Mouse (Mus musculus): ENCODE data around the gene Nubp2. TPM values are rescaled to one million over a fixed set of nuclear protein-coding genes. Genes with fewer than 3 reads are reported as not detected.

Nubp2 gene
- 10 to 100 TPM; 36.0 to 39.5 TPM for total RNA-seq (2023)

DNA sequence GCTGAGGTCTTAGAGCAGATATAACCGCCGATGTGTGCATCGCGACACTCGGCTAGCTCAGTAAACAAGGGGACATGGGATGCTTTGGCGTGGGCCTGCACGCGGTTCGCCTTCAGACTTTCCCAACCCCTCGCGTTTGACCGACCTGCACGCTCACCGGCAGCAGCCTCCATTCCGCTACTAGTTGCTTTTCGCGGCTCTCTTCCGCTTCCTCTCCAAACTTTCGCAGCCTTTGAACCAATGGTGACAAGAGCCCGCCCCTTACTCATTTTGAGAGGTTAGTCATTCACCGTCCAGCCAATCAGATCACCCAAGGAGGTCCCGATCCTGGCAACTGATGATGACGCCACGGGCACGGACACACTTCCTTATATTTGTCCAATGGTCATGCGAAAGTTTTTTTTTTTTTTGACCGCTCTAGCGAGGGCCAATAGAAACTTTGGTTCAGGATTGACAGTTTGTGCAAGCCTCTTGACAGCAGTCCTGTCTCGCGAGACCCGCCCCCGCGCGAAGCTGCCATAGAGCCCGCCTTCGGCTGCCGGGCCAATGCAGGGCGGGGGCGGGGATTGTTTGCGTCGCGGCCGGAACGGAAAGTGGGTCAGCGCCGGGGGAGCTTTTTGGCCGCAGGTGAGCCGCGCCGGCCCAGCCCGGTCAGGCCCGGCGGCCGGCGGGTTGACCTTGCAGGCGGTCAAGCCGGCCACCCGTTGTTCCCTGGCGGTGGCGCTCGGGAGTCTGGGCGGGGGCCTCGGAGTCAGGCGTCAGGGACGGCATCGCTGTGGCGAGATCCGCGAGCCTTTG, at the start of gene Nubp2, which contains the start of gene Spsb3:
Gene Nubp2 (minus strand): TSS at position 216 of the 798 bp plus-strand sequence.
Gene Spsb3 (plus strand): TSS at position 510 of the 798 bp plus-strand sequence.

DNA sequence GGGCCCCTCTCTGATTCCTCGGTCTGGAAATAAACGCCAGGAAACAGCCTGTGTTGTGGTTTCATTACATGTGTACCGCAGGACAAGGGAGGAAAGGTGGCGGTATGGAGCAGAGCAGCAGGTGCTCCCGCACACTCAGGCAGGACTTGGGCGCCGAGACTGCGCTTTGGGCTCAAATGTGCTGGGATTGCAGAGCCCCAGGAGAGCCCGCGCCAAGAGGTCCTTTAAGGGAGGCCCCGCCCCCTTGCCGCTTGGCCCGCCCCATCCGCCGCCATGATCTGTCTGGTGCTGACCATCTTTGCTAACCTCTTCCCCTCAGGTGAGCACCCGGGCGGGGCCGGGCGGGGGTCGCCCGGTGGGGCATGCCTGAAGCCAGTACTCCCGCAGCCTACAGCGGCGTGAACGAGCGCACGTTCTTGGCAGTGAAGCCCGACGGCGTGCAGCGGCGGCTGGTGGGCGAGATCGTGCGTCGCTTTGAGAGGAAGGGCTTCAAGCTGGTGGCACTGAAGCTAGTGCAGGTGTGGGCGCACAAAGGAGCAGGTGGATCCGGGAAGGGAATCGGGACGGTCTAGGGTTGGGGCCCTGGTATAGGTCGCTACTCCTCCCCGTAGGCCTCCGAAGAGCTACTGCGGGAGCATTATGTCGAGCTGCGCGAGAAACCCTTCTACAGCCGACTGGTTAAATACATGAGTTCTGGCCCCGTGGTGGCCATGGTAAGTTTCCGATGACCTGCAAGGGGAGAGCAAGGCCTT, 10.3 kb upstream of the Nubp2 start, which contains the start of gene Nme3:
Gene Nme3 (plus strand): TSS at position 260 of the 752 bp plus-strand sequence.

DNA sequence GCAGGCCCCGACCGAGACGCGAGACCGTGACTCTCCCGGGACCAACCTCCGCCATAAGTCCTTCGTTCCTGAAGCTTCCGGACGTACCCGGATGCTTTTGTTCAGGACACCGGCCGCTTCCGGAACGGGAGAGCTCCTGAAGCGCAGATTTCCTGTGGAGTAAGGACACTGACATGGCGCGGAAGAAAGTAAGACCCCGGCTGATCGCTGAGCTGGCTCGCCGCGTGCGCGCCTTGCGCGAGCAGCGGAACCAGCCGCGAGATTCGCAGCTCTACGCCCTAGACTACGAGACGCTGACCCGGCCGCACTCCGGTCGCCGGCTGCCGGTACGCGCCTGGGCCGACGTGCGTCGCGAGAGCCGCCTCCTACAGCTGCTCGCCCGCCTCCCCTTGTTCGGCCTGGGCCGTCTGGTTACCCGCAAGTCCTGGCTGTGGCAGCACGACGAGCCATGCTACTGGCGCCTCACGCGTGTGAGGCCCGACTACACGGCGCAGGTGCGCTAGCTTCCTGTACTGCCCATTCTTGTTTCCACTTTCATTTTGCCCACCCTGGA, 8.9 kb upstream of the Nubp2 start, which contains the start of the genes Eme2 and Mrps34:
Gene Eme2 (minus strand): TSS at position 93 of the 553 bp plus-strand sequence.
Gene Mrps34 (plus strand): TSS at position 122 of the 553 bp plus-strand sequence.

DNA sequence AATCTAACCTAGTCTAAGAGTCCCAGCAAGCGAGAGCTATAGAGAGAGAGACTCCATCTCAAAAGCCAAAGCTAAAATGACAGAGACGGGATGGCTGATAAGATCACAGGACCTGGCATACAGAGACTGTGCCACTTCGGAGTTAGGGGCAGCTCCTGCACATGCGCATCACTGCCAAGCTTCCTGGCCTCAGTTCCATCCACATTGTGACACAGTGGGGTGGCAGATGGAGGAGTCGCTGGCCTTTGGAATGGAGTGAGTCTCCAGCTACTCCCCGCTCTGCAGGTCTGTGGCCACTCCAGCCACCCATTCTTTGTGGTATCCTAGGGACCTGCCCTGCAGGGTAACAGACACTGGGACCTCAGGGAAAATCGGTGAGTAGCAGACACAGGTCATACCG, 20.4 kb downstream of the Nubp2 start, which contains the start of gene Igfals:
Gene Igfals (plus strand): TSS at position 222 of the 400 bp plus-strand sequence.

DNA sequence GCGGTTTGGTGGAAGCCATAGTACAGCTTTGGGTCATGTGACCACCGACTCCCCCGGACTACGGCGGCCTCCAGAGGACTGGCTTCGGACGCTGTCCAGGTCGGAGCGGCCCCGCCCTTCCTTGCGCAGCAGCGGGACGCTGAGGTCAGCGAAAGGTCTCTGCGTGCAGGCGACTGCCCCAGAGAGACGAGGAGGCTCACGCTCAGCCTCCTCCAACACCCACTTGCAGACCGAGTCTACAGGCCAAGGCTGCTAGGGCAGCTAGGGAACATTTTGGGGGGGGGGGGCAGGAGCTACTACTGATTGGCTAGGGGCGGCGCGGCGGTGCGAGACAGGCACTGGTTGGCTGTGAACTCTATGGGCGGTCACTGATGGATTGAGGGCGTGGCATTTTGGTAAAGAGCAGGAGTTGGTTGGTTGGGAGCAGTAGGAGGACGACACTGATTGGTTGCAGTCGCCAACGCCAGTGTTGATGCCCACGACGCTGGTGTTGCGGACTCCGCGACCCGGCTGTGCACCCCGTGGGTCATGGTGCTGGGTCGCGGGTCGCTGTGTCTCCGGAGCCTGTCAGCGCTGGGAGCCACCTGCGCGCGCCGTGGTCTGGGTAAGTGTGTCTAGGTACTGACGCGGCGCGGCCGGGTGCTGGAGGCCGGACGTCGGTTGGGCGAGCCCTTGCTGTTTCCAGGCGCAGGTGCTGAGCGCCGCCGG, 35.9 kb downstream of the Nubp2 start, which contains the start of gene Fahd1:
Gene Fahd1 (minus strand): TSS at position 300 of the 708 bp plus-strand sequence.

DNA sequence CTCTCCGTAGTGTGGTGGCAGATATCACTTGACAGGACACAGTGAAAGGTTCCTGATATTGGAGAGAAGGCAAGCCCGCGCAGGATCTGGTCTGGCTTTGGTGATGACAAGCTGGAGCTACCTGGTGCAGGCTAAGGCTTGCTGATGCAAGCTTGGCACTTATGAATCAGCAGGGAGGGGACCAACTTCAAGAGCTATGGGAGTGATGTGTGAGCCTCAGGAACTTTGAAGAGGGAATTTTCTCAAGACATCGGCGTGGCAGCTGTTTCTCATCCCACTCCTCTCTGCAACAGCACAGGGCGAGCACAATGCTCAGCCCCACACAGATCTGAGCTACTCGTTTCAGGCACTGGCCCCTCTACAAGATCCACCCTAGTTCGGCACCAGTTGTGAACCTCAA, 46.3 kb downstream of the Nubp2 start, which contains the start of gene Hagh:
Gene Hagh (plus strand): TSS at position 302 of the 400 bp plus-strand sequence.

Other genes starting within 250 kb of the Nubp2 start
- gene Slc9a3r2, start 236.0 kb downstream of the Nubp2 start, total RNA-seq (2023) = 1 to 10 TPM; 2.0 to 2.9 TPM
- not detected for gene Npw, start 227.9 kb downstream of the Nubp2 start, total RNA-seq (2023)
- gene Zfp598, start 216.7 kb downstream of the Nubp2 start, total RNA-seq (2023) = 10 to 100 TPM; 26.5 to 28.8 TPM
- under 1 TPM in 1 of 2 experiments, not detected in 1; 0.20 TPM for gene Syngr3, start 196.4 kb downstream of the Nubp2 start, total RNA-seq (2023)
- gene Gfer, start 190.2 kb downstream of the Nubp2 start, total RNA-seq (2023) = 1 to 10 TPM; 7.9 to 9.0 TPM
- 1 to 10 TPM; 1.8 to 2.2 TPM for gene Noxo1, start 190.1 kb downstream of the Nubp2 start, total RNA-seq (2023)
- gene Tbl3, start 178.7 kb downstream of the Nubp2 start, total RNA-seq (2023) = 10 to 100 TPM; 12.1 to 16.7 TPM
- not detected for gene Rnf151, start 168.3 kb downstream of the Nubp2 start, total RNA-seq (2023)
- 100 to 1,000 TPM; 644 to 709 TPM for gene Rps2, start 168.2 kb downstream of the Nubp2 start, total RNA-seq (2023)
- 10 to 100 TPM; 71.6 to 74.1 TPM for gene Ndufb10, start 161.9 kb downstream of the Nubp2 start, total RNA-seq (2023)
- 1 to 10 TPM; 1.0 to 1.2 TPM for gene Rpl3l, start 158.5 kb downstream of the Nubp2 start, total RNA-seq (2023)
- 1,000 to 10,000 TPM; 1,053 to 1,152 TPM for gene Msrb1, start 149.7 kb downstream of the Nubp2 start, total RNA-seq (2023)
- under 1 TPM in 1 of 2 experiments, not detected in 1; 0.66 TPM for gene Hs3st6, start 133.4 kb downstream of the Nubp2 start, total RNA-seq (2023)
- gene Meiob, start 82.1 kb downstream of the Nubp2 start, total RNA-seq (2023) = not detected
- 10 to 100 TPM; 49.6 to 49.7 TPM for gene Hagh, start 46.2 kb downstream of the Nubp2 start, total RNA-seq (2023)
- gene Fahd1, start 36.0 kb downstream of the Nubp2 start, total RNA-seq (2023) = 1 to 10 TPM; 5.1 to 6.5 TPM
- under 1 TPM; 0.15 to 0.42 TPM for gene Igfals, start 20.4 kb downstream of the Nubp2 start, total RNA-seq (2023)
- 10 to 100 TPM; 20.6 to 24.6 TPM for gene Spsb3, start 294 bp upstream of the Nubp2 start, total RNA-seq (2023)
- 10 to 100 TPM; 11.7 to 16.5 TPM for gene Eme2, start 8.7 kb upstream of the Nubp2 start, total RNA-seq (2023)
- gene Mrps34, start 8.8 kb upstream of the Nubp2 start, total RNA-seq (2023) = 10 to 100 TPM; 14.6 to 18.9 TPM
- 10 to 100 TPM; 15.6 to 23.0 TPM for gene Nme3, start 10.2 kb upstream of the Nubp2 start, total RNA-seq (2023)
- 10 to 100 TPM; 61.9 to 68.8 TPM for gene Mapk8ip3, start 50.6 kb upstream of the Nubp2 start, total RNA-seq (2023)
- gene Jpt2, start 74.3 kb upstream of the Nubp2 start, total RNA-seq (2023) = 10 to 100 TPM; 36.4 to 38.8 TPM
- gene Cramp1l, start 129.4 kb upstream of the Nubp2 start, total RNA-seq (2023) = 10 to 100 TPM; 29.6 to 30.1 TPM
- gene Ift140, start 129.7 kb upstream of the Nubp2 start, total RNA-seq (2023) = 10 to 100 TPM; 13.2 to 21.9 TPM
- not detected for gene Tmem204, start 197.2 kb upstream of the Nubp2 start, total RNA-seq (2023)
- gene Telo2, start 229.6 kb upstream of the Nubp2 start, total RNA-seq (2023) = 10 to 100 TPM; 10.4 to 11.8 TPM
- not detected for gene Ptx4, start 234.4 kb upstream of the Nubp2 start, total RNA-seq (2023)
- 10 to 100 TPM; 27.5 to 31.4 TPM for gene Clcn7, start 247.0 kb upstream of the Nubp2 start, total RNA-seq (2023)